Mouse (Mus musculus): ENCODE results near the gene Zdhhc17. TPM values are rescaled to one million over a fixed set of nuclear protein-coding genes. Genes with fewer than 3 reads are reported as not detected.
A peak's percentile ranks its signal among the peaks of the same experiment; 100 is the strongest.

Gene Zdhhc17
- total RNA-seq, 2 experiments from 2014 or later: 25.3 to 29.7 TPM

GRCm38 (mm10) chr10:110971044-110971443 is 38.9 kb downstream of the Zdhhc17 start:
- no peak for DNase-seq
- intact Hi-C loops (cut with DNase I): no loop called here

- intact Hi-C loops (cut with DNase I): no loop called here
- DNase-seq: no peak
Observed at GRCm38 (mm10) chr10:110962172-110962571, 47.8 kb downstream of the Zdhhc17 start.

GRCm38 (mm10) chr10:110960841-110961240 is 49.1 kb downstream of the Zdhhc17 start:
- intact Hi-C loops (cut with DNase I): no loop called here
- no peak for DNase-seq

GRCm38 (mm10) chr10:110959781-110960180 is 50.2 kb downstream of the Zdhhc17 start:
- DNase-seq: no peak
- intact Hi-C loops (cut with DNase I): no loop called here

GRCm38 (mm10) chr10:110958879-110959278 is 51.1 kb downstream of the Zdhhc17 start:
- no peak for DNase-seq
- intact Hi-C loops (cut with DNase I): no loop called here

- intact Hi-C loops (cut with DNase I): no loop called here
- peak; percentile 90 to 93 for DNase-seq
Observed at GRCm38 (mm10) chr10:110952937-110953451, 56.9 kb downstream of the Zdhhc17 start.

GRCm38 (mm10) chr10:110952271-110952670 is 57.7 kb downstream of the Zdhhc17 start:
- intact Hi-C loops (cut with DNase I): no loop called here
- peak in 1 of 2 experiments; percentile 20 for DNase-seq

GRCm38 (mm10) chr10:110951748-110952147 is 58.2 kb downstream of the Zdhhc17 start:
- peak in 1 of 2 experiments; percentile 9 for DNase-seq
- intact Hi-C loops (cut with DNase I): no loop called here

- peak in 1 of 2 experiments; percentile 1 for DNase-seq
- intact Hi-C loops (cut with DNase I): no loop called here
Observed at GRCm38 (mm10) chr10:110951112-110951511, 58.8 kb downstream of the Zdhhc17 start.

GRCm38 (mm10) chr10:110947574-110947973 is 62.4 kb downstream of the Zdhhc17 start:
- peak in 1 of 2 experiments; percentile 2 for DNase-seq
- intact Hi-C loops (cut with DNase I): no loop called here

GRCm38 (mm10) chr10:110945966-110946365 is 64.0 kb downstream of the Zdhhc17 start:
- DNase-seq: peak in 1 of 2 experiments; percentile 9
- intact Hi-C loops (cut with DNase I): no loop called here

- intact Hi-C loops (cut with DNase I): no loop called here
- DNase-seq: peak in 1 of 2 experiments; percentile 1
Observed at GRCm38 (mm10) chr10:110944175-110944574, 65.8 kb downstream of the Zdhhc17 start.

- intact Hi-C loops (cut with DNase I): no loop called here
Observed at GRCm38 (mm10) chr10:110942806-110943205, 67.1 kb downstream of the Zdhhc17 start.

GRCm38 (mm10) chr10:110941968-110942367 is 68.0 kb downstream of the Zdhhc17 start:
- DNase-seq: peak in 1 of 2 experiments; percentile 0
- intact Hi-C loops (cut with DNase I): no loop called here

More at GRCm38 (mm10) chr10:110942806-110943205, 67.1 kb downstream of the Zdhhc17 start:
- DNase-seq: peak in 1 of 2 experiments; percentile 10

GRCm38 (mm10) chr10:110940740-110941398 is 69.1 kb downstream of the Zdhhc17 start:
- intact Hi-C loops (cut with DNase I): no loop called here
- peak in 1 of 2 experiments; percentile 13 for DNase-seq

GRCm38 (mm10) chr10:110939717-110940116 is 70.2 kb downstream of the Zdhhc17 start:
- intact Hi-C loops (cut with DNase I): no loop called here
- DNase-seq: peak in 1 of 2 experiments; percentile 6

- DNase-seq: peak in 1 of 2 experiments; percentile 28
- intact Hi-C loops (cut with DNase I): no loop called here
Observed at GRCm38 (mm10) chr10:110938841-110939549, 70.9 kb downstream of the Zdhhc17 start.

- intact Hi-C loops (cut with DNase I): no loop called here
- DNase-seq: no peak
Observed at GRCm38 (mm10) chr10:110938361-110938760, 71.6 kb downstream of the Zdhhc17 start.

GRCm38 (mm10) chr10:110935669-110936068 is 74.3 kb downstream of the Zdhhc17 start:
- intact Hi-C loops (cut with DNase I): loop anchor here (2.0 kb wide), 1 partner anchor 141 kb away; no protein-coding TSS in a partner anchor
- DNase-seq: peak in 1 of 2 experiments; percentile 15

- intact Hi-C loops (cut with DNase I): loop anchor here (2.0 kb wide), 1 partner anchor 140 kb away; no protein-coding TSS in a partner anchor
- peak; percentile 57 to 60 for DNase-seq
Observed at GRCm38 (mm10) chr10:110935081-110935480, 74.9 kb downstream of the Zdhhc17 start.

GRCm38 (mm10) chr10:110933584-110933983 is 76.4 kb downstream of the Zdhhc17 start:
- DNase-seq: peak in 1 of 2 experiments; percentile 15
- intact Hi-C loops (cut with DNase I): no loop called here
